In genomic region chr10:49807276-49807675, GRCm38 (mm10) we compare ENCODE assay signal across 23 mouse cellular contexts. TPM values are rescaled to one million over a fixed set of nuclear protein-coding genes. Genes with fewer than 3 reads are reported as not detected.
DNase-seq lines count a peak whose midpoint lies in the region; ATAC-seq lines count a peak whose summit lies in the region.
"Had no signal": no experiment of that assay in that cellular context is flagged by ENCODE, and none has a peak within 500 bp of the region (broad histone marks: within the 10 kb centered on the region; RNA-seq: fewer than 3 reads in every experiment).

No protein-coding gene starts in this region.

- no peak for ATAC-seq in midbrain, embryonic 14.5 days (ENCODE audit: low FRiP score, low TSS enrichment)
- ATAC-seq: forebrain, embryonic 16.5 days; inflammation-experienced regulatory T-cells, adult 6 months; intestine, postnatal 0 days had no signal

- no peaks in the 10 kb centered on the region for H3K36me3 ChIP-seq in midbrain, embryonic 14.5 days (ENCODE audit: control insufficient read depth, insufficient read depth, low read length)
- H3K36me3 ChIP-seq in midbrain, embryonic 10.5 days, result no peaks in the 10 kb centered on the region
- H3K36me3 ChIP-seq: embryonic facial prominence, embryonic 15.5 days; heart, embryonic 12.5 days; hindbrain, embryonic 10.5 days; hindbrain, embryonic 15.5 days had no signal

- no peaks in the 10 kb centered on the region for H3K27me3 ChIP-seq in midbrain, embryonic 14.5 days (ENCODE audit: control insufficient read depth, insufficient read depth, low read length)
- no peaks in the 10 kb centered on the region for H3K27me3 ChIP-seq in midbrain, embryonic 10.5 days (ENCODE audit: low read depth, poor library complexity, severe bottlenecking)
- H3K27me3 ChIP-seq: embryonic facial prominence, embryonic 15.5 days; heart, embryonic 12.5 days; hindbrain, embryonic 15.5 days had no signal

- H3K4me2 ChIP-seq in midbrain, embryonic 14.5 days (ENCODE audit: low read length), result no peak overlapping the region
- H3K4me2 ChIP-seq: embryonic facial prominence, embryonic 15.5 days; heart, embryonic 12.5 days; hindbrain, embryonic 15.5 days had no signal

- no peak overlapping the region for H3K9ac ChIP-seq in midbrain, embryonic 14.5 days (replicated peaks; ENCODE audit: low read length)
- H3K9ac ChIP-seq: embryonic facial prominence, embryonic 15.5 days; heart, embryonic 12.5 days; hindbrain, embryonic 15.5 days had no signal

- peak; percentile 26 for DNase-seq in cerebellum, adult 11-12 months
- DNase-seq in cerebellum, postnatal 4 days (ENCODE audit: low spot score in 2 of 2), result no peak
- peak; percentile 19 for DNase-seq in midbrain, embryonic 14.5 days
- DNase-seq in midbrain, embryonic 10.5 days (ENCODE audit: low spot score), result no peak
- peak; percentile 35 for DNase-seq in cerebellum, adult 18-20 months
- peak; percentile 46 to 60 for DNase-seq in cerebellum, postnatal 10 days
- no peak for DNase-seq in left cerebral cortex, postnatal 36 days (ENCODE audit: low spot score in 2 of 2)
- no peak for DNase-seq in thymus, postnatal 25 days
- DNase-seq: adrenal gland, postnatal 14 days; embryo, embryonic 11 days; gastrocnemius, adult 2 months; gastrocnemius, postnatal 25 days had no signal

- intact Hi-C loops in left cerebral cortex, postnatal 36 days (cut with DNase I), result no loop called here

- H3K4me1 ChIP-seq in midbrain, embryonic 14.5 days (ENCODE audit: control insufficient read depth, insufficient read depth, low read length), result no peaks in the 10 kb centered on the region
- H3K4me1 ChIP-seq in midbrain, embryonic 10.5 days, result no peaks in the 10 kb centered on the region
- H3K4me1 ChIP-seq: embryonic facial prominence, embryonic 15.5 days; heart, embryonic 12.5 days; hindbrain, embryonic 10.5 days; hindbrain, embryonic 15.5 days had no signal

- H3K9me3 ChIP-seq in midbrain, embryonic 14.5 days (ENCODE audit: control insufficient read depth, low read length), result no peaks in the 10 kb centered on the region
- no peaks in the 10 kb centered on the region for H3K9me3 ChIP-seq in midbrain, embryonic 10.5 days (replicated peaks)
- H3K9me3 ChIP-seq: embryonic facial prominence, embryonic 15.5 days; heart, embryonic 12.5 days; hindbrain, embryonic 10.5 days; hindbrain, embryonic 15.5 days had no signal

- no peak overlapping the region for H3K27ac ChIP-seq in midbrain, embryonic 14.5 days (replicated peaks; ENCODE audit: low read depth, low read length)
- H3K27ac ChIP-seq in midbrain, embryonic 10.5 days (replicated peaks), result no peak overlapping the region
- H3K27ac ChIP-seq: embryonic facial prominence, embryonic 15.5 days; gastrocnemius, adult 2 months; hindbrain, embryonic 10.5 days; hindbrain, embryonic 15.5 days had no signal

- H3K4me3 ChIP-seq in midbrain, embryonic 14.5 days (replicated peaks; ENCODE audit: low read depth, low read length), result no peak overlapping the region
- no peak overlapping the region for H3K4me3 ChIP-seq in midbrain, embryonic 10.5 days
- H3K4me3 ChIP-seq: embryonic facial prominence, embryonic 15.5 days; erythroblast, embryonic 14.5 days; gastrocnemius, adult 2 months; heart, embryonic 12.5 days; hindbrain, embryonic 10.5 days; hindbrain, embryonic 15.5 days had no signal

RNA-seq across cellular contexts. Expression of gene Grik2, which starts 18.7 kb away (rescaled TPM):
- polyA plus RNA-seq in midbrain, embryonic 14.5 days (2014; fragmentation: Nextera tagmentation; extraction: Ambion mirVana), result 44.3 and 45.2 TPM in 2 replicates
- 6.4 and 9.9 TPM in 2 replicates for polyA plus RNA-seq in midbrain, embryonic 10.5 days (2016; fragmentation: Nextera tagmentation; extraction: Ambion mirVana)
- total RNA-seq in left cerebral cortex, postnatal 36 days (2021), result 10 to 100 TPM; 57.3 to 76.4 TPM
- total RNA-seq: common myeloid progenitor, adult 5-6 weeks; granulocyte monocyte progenitor cell, adult 5-6 weeks; MEL had no signal
- polyA plus RNA-seq: erythroblast, embryonic 14.5 days; inflammation-experienced regulatory T-cells, adult 6 months had no signal

Comparison
In these comparisons a context has a peak if more than half of its experiments do, and no peak if none do; other contexts are left out.
1. DNase-seq: peak in cerebellum, adult 11-12 months (single experiment), midbrain, embryonic 14.5 days (single experiment), cerebellum, adult 18-20 months (2 of 2) and cerebellum, postnatal 10 days (2 of 2); none in cerebellum, postnatal 4 days (0 of 2), midbrain, embryonic 10.5 days (single experiment), left cerebral cortex, postnatal 36 days (0 of 2) and thymus, postnatal 25 days (single experiment).